Mouse (Mus musculus) E14TG2a.4 (cell line): ENCODE data around the gene Prr18.

ENCODE experiments used
- CTCF ChIP-seq: conservative IDR thresholded peaks from 2 replicates; pipeline ENCODE4 v1.5.1; 2014; ENCODE audit warnings: low read length
- NANOG ChIP-seq: IDR thresholded peaks from 2 replicates; pipeline ENCODE4 v1.6.1; 2014; ENCODE audit warnings: borderline replicate concordance, low read length, mixed read lengths

- TF ChIP-seq CTCF, result no peak
- no peak for TF ChIP-seq NANOG
These were observed 31.3 kb downstream of the Prr18 start for GRCm38 (mm10) chr17:8368570-8368969.
